Mouse (Mus musculus): ENCODE results near the gene Dld. TPM values are rescaled to one million over a fixed set of nuclear protein-coding genes. Genes with fewer than 3 reads are reported as not detected.

The Dld gene
- total RNA-seq, 2 experiments from 2014 or later: 153 to 181 TPM

GRCm38 (mm10) chr12:31323136-31323695 is 28.0 kb downstream of the Dld start:
- DNase-seq (ENCODE audit: low spot score in 2 of 2): no peak

DNA sequence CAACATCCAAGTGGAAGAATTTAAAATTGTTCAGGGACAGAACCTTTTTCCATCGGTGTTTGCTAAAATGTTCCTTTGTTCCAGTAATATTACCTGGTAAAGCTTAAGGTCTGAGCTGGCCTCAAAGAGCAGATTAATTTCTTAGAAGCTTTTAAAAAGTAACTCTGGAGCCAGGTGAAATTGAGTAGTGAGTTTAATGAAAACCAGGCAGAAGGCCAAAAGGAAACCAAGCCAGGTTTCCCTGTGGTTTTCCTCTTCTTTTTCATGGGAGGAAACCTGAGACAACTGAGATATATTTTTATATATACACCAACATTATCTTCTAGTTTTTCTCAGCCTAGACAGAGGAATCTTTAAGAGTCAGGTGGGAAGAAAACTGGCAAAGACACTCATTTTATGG is 29.7 kb downstream of the Dld start:
- DNase-seq (ENCODE audit: low spot score in 2 of 2): no peak

GRCm38 (mm10) chr12:31320817-31321216 is 30.4 kb downstream of the Dld start:
- DNase-seq (ENCODE audit: low spot score in 2 of 2): no peak

GRCm38 (mm10) chr12:31318409-31318963 is 32.8 kb downstream of the Dld start:
- DNase-seq (ENCODE audit: low spot score in 2 of 2): no peak

DNA sequence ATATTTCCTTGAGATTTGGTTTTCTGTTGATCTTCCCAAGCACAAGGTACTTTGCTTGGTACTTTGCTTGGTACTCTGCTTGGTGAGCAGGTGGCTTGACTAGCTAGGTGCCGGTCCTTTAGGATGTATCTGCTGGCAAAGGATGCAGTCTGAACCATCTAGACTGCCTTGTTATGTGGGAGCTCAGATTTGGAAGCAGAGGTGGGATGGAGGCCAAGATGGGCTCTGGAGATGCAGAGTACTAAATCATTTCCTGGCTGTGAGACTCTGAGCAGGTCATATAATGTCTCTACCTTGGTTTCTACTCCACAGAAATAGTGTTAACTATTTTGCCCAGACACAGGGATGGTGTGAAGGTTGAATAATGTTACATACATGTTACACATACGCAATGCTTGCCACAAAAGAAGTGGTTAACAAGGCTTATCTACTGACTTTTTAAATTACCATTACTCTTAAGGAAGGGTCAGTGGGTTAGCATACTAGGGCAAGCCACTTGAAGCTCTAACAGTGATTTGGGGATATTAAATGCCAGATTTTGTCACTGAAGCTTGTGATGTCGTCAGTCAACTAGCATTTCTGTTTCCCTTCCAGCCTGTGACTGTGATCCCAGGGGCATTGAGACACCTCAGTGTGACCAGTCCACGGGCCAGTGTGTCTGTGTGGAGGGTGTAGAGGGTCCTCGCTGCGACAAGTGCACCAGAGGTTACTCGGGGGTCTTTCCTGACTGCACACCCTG is 33.4 kb downstream of the Dld start:
- no peak for DNase-seq (ENCODE audit: low spot score in 2 of 2)

GRCm38 (mm10) chr12:31315961-31316360 is 35.3 kb downstream of the Dld start:
- no peak for DNase-seq (ENCODE audit: low spot score in 2 of 2)

GRCm38 (mm10) chr12:31314310-31314709 is 36.9 kb downstream of the Dld start:
- no peak for DNase-seq (ENCODE audit: low spot score in 2 of 2)

GRCm38 (mm10) chr12:31313136-31313535 is 38.1 kb downstream of the Dld start:
- no peak for DNase-seq (ENCODE audit: low spot score in 2 of 2)

DNA sequence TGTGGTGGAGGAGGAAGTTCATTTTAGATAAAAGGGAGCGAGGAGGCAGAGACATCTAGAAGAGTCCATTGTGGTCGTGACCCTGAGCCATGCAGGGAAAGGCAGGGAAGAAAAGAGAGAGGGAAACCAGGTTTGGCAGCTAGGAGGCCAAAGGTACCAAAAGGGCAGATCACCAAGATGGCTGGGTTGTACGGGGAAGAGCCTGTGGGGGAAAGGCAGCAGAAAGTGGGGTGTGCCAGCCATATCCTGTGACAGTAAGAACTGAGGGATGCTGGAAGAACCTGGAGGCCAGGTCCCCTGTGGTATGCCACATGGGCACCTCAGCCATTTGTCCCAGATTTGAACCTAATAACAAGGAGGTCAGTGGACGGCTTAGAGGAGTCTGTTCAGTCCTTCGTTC is 39.0 kb downstream of the Dld start:
- no peak for DNase-seq (ENCODE audit: low spot score in 2 of 2)

GRCm38 (mm10) chr12:31311671-31312265 is 39.5 kb downstream of the Dld start:
- DNase-seq (ENCODE audit: low spot score in 2 of 2): no peak

GRCm38 (mm10) chr12:31310687-31311086 is 40.6 kb downstream of the Dld start:
- no peak for DNase-seq (ENCODE audit: low spot score in 2 of 2)

GRCm38 (mm10) chr12:31307756-31308155 is 43.5 kb downstream of the Dld start:
- no peak for DNase-seq (ENCODE audit: low spot score in 2 of 2)

DNA sequence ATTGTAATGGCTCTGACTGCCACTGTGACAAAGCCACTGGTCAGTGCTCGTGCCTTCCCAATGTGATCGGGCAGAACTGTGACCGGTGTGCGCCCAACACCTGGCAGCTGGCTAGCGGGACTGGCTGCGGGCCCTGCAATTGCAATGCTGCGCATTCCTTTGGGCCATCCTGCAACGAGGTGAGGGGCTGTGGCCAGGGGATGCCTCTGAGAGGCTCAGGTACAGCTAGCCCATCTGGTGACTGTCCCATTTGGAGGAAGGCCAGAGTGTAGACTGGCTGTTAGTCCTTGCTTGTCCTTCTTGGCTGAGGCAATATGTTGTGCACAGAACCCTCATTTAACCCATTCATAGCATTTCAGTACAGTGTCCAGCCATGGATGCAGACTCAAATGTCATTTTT is 44.2 kb downstream of the Dld start:
- DNase-seq (ENCODE audit: low spot score in 2 of 2): no peak

DNA sequence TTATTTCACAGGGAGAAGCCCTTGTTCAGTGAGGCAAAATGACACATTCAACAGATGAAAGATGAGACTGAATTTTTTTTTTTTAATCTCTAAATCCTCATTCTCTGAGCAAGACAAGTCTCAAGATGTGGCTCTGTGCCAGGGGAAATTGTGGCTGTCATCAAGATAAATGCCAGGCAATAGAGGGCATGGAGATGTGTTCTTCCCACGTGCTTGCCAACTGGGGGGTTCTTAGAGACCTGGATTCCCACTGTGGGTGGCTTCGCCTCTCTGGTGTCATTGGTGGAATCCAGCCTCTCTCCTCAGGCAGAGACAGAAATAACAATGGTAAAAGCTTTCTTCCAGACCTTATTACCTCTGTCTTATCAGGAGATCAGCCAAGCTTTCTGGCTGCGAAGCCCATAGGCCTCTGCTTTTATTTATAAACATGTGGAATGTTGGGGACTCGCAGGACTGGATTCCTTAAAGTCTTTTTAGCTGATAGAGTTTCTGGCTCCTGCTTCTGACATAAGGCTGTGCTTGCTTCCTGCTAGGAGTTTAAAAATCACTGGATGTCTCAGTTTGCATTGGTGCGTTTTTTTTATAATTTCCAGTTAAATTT is 45.1 kb downstream of the Dld start:
- DNase-seq (ENCODE audit: low spot score in 2 of 2): no peak

DNA sequence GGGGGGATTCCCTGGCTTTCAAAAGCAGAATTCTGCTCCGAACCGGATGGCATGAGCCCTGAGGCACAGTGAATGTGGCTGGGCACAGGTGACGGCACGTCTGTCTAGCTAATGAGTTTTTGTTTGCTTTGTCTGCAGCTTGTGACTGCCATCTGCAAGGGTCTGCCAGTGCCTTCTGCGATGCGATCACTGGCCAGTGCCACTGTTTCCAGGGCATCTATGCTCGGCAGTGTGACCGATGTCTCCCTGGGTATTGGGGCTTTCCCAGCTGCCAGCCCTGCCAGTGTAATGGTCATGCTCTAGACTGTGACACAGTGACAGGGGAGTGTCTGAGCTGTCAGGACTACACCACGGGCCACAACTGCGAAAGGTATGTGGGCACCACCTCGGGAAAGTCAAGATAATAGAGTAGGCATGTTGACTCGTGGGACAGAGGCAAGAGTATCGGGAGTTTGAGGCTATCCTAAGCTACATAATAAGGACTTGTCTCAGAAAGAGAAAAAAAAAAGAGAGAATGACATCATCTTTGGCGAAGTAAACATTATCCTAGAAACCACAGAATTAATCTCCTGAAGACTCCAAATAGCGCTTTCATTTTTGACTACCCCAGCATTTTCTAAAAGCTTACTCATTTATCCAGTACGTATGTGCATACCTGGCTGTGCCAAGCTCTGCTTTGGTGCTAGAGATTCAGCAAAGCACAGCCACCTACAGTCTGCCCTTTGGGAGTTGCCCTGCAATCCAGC is 48.3 kb downstream of the Dld start:
- DNase-seq (ENCODE audit: low spot score in 2 of 2): no peak

DNA sequence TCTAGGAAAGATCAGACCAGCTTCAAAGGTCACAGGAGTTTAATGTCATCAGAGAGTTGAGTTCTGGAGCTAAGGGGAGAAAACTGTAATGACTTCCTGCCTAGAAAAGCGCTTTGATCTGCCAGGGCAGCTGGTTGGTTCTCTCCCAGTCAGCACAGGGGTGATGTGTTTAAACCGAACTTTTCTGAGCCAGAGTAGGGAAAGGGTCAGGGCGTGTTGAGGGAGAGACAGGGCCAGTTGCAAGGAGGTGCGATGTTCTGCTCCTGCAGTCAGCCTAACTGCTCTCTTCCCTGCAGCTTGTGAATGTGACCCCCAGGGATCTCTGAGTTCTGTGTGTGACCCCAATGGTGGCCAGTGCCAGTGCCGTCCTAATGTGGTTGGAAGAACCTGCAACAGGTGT is 49.0 kb downstream of the Dld start:
- DNase-seq (ENCODE audit: low spot score in 2 of 2): no peak

DNA sequence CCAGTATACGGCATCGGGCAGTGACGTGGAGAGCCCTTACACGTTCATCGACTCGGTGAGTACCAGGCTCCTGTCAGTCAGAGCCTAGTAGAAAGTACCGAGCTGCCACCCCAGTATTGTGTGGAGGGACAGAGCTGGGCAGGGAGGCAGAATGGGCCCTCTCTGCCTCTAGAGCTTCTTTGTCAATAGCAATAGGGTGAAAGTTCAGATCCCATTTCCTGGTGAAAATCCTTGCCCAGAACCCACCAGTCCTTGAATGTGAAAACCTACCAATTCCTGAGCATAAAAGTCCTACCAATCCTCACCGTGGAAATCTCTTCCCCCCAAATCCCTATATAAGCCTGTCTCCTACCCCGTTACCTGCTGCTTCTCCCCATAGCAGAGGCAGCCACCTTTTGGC is 51.0 kb downstream of the Dld start:
- no peak for DNase-seq (ENCODE audit: low spot score in 2 of 2)

GRCm38 (mm10) chr12:31299676-31300197 is 51.5 kb downstream of the Dld start:
- no peak for DNase-seq (ENCODE audit: low spot score in 2 of 2)

- no peak for DNase-seq (ENCODE audit: low spot score in 2 of 2)
Observed at GRCm38 (mm10) chr12:31299126-31299525, 52.1 kb downstream of the Dld start.

GRCm38 (mm10) chr12:31298530-31298929 is 52.7 kb downstream of the Dld start:
- DNase-seq (ENCODE audit: low spot score in 2 of 2): no peak

DNA sequence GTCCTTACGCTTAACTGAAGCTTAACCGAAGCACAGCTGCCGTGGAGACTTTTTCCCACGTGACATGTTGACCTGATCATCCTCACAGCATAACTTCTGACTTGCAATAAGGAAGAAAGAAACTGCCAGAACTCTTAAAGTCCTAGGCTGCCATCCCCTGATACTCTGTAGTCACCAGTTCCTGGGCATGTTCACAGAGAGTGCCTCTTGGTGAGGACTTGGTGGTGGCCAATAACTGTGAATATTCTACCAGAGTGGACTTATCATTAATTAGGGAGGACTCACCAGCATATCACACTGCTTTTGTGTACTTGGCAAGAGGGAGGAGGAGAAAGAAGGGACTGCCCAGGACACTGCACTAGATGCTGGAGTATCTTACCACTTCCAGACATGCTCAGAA is 53.1 kb downstream of the Dld start:
- DNase-seq (ENCODE audit: low spot score in 2 of 2): no peak
